Mouse (Mus musculus): ENCODE measurements at regions not wholly inside any gene's neighbourhood (a gene's known extent, or its start where the extent isn't known, plus 50 kb on each side); places are given as distances from the start of the nearest gene placed in this dataset.

DNA sequence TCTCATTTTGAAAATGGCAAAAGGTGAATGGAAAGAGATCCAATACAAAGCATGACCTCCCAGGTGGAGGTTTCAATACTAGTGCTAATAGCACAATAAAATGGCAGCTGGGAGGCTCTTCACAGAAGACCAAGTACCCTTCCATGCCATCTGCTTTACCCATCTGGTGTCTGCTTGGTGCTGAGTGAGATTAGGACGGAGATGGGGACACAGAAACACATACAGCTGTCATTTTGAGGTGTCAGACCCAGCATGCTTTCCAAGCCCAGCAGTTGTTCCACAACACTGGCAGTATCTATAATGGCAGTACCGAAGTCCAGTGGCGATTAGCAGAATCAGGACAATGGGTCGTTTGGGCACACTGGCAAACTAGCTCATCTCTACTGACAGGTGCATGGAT is 118.9 kb upstream of the 1700064H15Rik start:
- no peak for DNase-seq (ENCODE audit: extremely low spot score in 1 of 2, low spot score in 1 of 2)

- no peak for DNase-seq (ENCODE audit: extremely low spot score in 1 of 2, low spot score in 1 of 2)
Measured at GRCm38 (mm10) chr3:19751946-19752345, 123.5 kb upstream of the 1700064H15Rik start.

DNA sequence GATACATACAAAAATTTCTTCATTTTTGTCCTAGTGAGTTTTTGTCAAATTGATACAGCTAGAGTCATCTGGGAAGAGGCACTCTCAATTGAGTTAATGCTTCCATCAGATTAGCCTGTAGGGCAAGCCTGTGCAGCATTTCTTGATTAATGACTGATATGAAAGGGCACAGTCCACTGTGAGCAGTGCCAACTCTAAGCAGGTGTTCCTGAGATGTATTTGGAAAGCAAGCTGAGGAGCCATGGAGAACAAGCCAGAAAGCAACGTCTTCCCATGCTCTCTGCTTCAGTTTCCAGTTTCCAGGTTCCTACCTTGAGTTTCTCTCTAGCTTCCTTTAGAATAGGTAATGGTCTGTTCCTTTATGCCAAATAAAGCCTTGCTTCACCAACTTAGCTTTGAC is 125.5 kb upstream of the 1700064H15Rik start:
- no peak for DNase-seq (ENCODE audit: extremely low spot score in 1 of 2, low spot score in 1 of 2)

DNA sequence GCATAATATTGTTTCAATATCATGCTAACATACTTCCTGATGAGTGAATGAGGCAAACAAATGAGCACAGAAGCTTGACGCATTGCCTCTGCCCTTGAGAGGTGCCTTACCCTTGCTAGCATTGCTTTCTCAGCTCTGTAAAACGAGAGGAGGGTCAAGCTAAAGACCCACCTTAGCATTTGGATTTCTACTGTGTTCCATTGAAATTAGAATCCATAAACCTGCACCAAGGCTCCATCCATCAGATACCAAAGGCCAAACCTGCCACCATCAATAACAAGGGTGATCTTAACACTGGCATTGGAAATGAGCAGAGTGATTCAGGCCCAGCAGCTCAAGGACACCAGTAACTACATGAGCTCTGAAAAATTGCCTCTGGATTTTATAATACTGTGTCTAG is 126.2 kb upstream of the 1700064H15Rik start:
- no peak for DNase-seq (ENCODE audit: extremely low spot score in 1 of 2, low spot score in 1 of 2)

GRCm38 (mm10) chr3:19755136-19755535 is 126.7 kb upstream of the 1700064H15Rik start:
- DNase-seq (ENCODE audit: extremely low spot score in 1 of 2, low spot score in 1 of 2) = no peak

- no peak for DNase-seq (ENCODE audit: extremely low spot score in 1 of 2, low spot score in 1 of 2)
Measured at GRCm38 (mm10) chr3:19798543-19799106, 158.2 kb upstream of the Cp start.

DNA sequence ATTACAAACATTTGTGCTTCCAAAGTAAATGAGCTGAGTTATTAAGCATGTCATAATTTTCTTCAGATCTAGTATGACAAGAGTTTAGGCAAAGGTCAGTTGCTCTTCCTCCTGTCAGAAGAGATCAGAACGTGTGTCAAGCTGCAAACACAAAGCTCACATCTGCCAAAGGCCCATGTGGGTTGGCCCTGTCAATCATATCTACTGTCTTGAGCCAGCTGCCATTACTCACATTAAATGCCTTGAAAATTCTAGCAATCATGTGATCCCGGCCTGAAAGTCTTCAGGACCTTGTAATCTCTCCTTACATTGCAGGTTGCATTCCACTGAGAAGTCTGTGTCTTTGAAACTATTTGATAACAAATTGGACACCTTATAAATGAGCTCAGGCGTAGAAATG is 146.8 kb upstream of the Cp start:
- no peak for DNase-seq (ENCODE audit: extremely low spot score in 1 of 2, low spot score in 1 of 2)

DNA sequence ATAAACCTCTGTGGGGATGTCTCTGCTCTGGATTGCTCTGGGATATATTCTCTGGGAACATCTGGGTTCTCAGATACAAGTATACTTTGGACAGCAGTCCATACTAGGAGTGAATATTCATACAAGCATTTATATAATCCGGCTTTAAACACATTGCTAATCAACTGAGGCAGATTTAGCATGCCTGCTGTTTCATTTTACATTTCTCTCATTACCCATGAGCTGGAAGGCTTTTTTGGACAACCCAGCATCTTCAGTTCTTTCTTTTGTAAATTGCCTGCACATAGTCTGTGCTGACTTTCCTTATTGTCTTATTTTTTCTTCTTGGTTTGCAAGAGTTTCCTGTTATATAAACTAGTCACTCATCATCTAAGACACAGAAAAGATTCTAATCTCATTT is 131.9 kb upstream of the Cp start:
- no peak for DNase-seq (ENCODE audit: extremely low spot score in 1 of 2, low spot score in 1 of 2)

DNA sequence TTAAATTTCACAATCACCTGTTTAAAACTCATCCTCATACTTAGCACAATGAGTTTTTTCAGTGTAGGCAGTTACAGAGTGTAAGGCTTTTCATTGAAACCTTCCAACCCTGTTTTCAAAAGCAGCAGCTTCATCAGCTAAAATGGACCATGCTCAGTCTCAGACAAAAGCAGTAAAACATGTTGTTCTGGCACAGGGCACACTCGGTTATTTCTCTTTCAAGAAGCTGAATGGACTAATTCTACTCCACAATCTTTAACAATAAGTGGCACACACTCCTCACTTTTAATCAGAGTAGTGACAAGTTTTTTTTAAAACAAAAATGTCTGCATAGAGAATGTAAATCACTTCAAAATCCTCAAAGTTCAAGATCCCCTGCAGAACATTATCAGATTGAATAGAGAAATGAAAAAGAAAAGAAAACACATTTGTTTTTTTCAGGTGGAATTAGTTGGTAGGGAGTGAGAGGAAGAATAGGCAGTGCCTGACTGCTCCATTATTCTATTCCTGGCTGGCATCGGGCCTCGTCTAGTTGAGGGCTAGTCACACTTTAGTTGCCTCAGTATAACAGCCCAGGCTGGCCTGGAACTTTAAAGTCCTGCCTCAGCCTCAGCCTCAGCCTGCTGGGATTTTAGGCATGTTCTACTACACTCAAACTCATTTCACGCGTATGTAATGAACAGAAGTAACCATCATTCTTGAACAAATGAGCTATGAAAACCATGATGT is 128.2 kb upstream of the Cp start:
- peak in 1 of 2 experiments; percentile 5 for DNase-seq (ENCODE audit: extremely low spot score in 1 of 2, low spot score in 1 of 2)

- DNase-seq (ENCODE audit: extremely low spot score in 1 of 2, low spot score in 1 of 2) = no peak
Measured at GRCm38 (mm10) chr3:19829752-19830151, 127.1 kb upstream of the Cp start.

DNA sequence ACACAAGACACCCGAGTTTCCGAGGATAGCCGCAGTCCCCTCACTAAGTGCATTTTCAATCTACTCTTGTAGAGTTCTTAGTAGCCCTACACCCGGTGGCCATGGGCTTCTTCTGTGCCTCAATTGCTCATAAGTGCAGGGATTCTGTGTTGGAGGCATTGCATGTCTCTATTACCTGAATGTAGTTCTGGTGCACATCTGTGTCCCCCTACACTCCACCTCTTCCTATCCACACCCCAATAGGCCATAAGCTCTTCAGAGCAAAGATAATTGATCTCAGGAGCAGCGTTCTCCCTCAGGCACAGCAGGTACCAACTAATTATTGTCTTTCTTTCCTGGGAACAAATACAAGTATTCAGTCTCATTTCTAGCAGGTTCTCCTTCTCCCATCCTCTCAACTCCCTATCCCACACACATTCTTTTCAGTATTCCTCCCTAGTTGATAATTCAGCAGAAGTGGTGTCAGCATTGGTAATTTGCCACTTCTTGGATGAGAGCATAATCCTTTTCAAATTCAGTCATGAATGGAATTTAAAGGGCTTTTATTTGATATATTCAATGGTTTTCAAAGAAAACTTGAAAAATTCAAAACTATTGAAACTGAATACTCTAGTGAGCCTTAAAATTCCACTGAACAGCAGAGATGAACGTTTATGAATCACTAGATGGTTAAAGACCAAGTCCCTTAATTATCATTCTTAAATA is 108.7 kb upstream of the Cp start:
- DNase-seq (ENCODE audit: extremely low spot score in 1 of 2, low spot score in 1 of 2) = no peak

- DNase-seq (ENCODE audit: extremely low spot score in 1 of 2, low spot score in 1 of 2) = no peak
Measured at GRCm38 (mm10) chr3:19848736-19849269, 108.1 kb upstream of the Cp start.

DNA sequence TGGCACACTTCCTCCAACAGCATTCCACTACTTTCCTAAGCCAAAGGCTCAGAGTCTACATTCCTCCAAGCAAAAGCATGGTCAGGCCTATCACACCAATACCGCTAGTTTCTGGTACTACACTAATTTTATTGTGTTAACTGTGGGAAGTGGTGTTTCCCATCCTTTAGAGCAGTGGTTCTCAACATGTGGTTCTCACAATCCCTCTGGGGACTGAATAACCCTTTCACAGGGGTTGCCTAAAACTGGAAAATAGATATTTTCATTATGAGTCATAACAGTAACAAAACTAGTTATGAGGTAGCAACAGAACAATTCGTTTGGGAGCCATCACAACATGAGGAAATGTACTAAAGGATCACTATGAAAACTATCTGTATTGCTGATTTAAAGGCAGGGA is 74.2 kb upstream of the Cp start:
- no peak for DNase-seq (ENCODE audit: extremely low spot score in 1 of 2, low spot score in 1 of 2)

GRCm38 (mm10) chr3:19888405-19888804 is 68.4 kb upstream of the Cp start:
- DNase-seq (ENCODE audit: extremely low spot score in 1 of 2, low spot score in 1 of 2) = no peak

DNA sequence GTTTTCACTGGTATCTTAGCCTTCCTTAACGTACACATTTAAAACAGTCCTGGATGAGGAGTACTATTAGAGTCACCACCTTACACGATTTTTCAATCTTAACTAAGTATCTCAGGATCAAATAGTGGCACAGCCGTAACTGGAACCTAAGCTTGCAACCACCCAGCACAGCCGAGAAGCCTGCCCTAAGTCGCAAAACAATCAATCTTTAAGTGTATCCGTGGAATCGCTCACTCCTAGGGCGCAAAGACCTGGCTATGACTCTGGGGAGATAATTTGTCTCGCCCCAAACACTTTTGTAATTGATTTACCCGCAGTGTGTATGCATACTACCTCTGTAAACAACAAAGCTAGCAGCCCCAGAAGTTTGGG is 62.6 kb upstream of the Cp start:
- DNase-seq (ENCODE audit: extremely low spot score in 1 of 2, low spot score in 1 of 2) = no peak

- peak; percentile 87 to 99 for DNase-seq (ENCODE audit: extremely low spot score in 1 of 2, low spot score in 1 of 2)
Measured at GRCm38 (mm10) chr3:19894630-19895578, 62.0 kb upstream of the Cp start.

GRCm38 (mm10) chr3:19895755-19896154 is 61.1 kb upstream of the Cp start:
- DNase-seq (ENCODE audit: extremely low spot score in 1 of 2, low spot score in 1 of 2) = no peak

DNA sequence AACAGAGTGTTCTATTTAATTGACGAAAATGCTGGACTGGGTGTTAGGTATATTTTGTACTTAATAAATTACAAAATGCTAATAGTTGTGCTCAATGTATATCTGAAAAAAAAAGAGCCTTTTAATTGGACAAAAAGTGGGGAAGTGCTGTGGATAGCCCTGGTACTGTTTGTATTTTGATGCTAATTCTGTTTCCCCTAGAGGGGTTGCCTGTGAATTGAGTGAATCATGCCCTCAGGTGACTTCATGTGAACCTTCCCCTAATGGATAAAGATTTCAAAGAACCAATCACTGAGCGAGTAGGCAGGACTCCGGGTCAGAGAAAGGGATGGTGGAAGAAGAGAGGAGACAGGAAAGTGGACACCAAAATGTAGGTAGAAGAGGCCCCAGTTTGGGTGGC is 59.7 kb upstream of the Cp start:
- no peak for DNase-seq (ENCODE audit: extremely low spot score in 1 of 2, low spot score in 1 of 2)

DNA sequence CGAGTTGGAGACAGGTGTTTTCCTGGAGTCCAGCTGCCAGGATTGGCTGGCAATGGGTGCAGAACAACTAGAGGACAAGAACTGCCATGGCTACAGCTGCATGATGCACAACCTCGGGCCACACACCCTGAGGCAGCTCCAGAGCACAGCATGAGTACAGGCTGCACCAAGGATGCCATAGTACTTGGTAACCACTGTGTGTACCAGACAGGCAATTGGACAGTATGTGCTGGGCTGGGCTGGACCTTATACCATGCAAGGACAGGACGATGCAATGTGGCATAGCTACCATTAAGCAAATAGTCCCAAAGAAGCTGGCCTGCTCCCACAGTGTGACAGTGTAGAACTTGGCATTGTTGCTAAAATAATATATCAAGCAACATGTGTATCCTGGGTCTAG is 54.6 kb upstream of the Cp start:
- no peak for DNase-seq (ENCODE audit: extremely low spot score in 1 of 2, low spot score in 1 of 2)

GRCm38 (mm10) chr3:19904446-19905275 is 52.2 kb upstream of the Cp start:
- DNase-seq (ENCODE audit: extremely low spot score in 1 of 2, low spot score in 1 of 2) = peak in 1 of 2 experiments; percentile 54
